In genomic region chr10:126625466-126625865, GRCm38 (mm10) we compare ENCODE assay signal across 11 mouse cellular contexts.
A peak's percentile ranks its signal among the peaks of the same experiment; 100 is the strongest.
DNase-seq lines count a peak whose midpoint lies in the region; ATAC-seq and TF ChIP-seq lines count a peak whose summit lies in the region.
"Had no signal": no experiment of that assay in that cellular context is flagged by ENCODE, and none has a peak within 500 bp of the region (broad histone marks: within the 10 kb centered on the region; RNA-seq: fewer than 3 reads in every experiment).

No protein-coding gene starts in this region.

- no peak for ATAC-seq in midbrain, embryonic 16.5 days

- no peak overlapping the region for H3K4me3 ChIP-seq in heart, adult 2 months
- no peak overlapping the region for H3K4me3 ChIP-seq in midbrain, embryonic 10.5 days
- H3K4me3 ChIP-seq in midbrain, embryonic 16.5 days (ENCODE audit: low read depth, low read length): no peak overlapping the region
- H3K4me3 ChIP-seq in myocyte: no peak overlapping the region
- H3K4me3 ChIP-seq: embryonic facial prominence, embryonic 13.5 days; hindbrain, embryonic 15.5 days; limb, embryonic 15.5 days had no signal

- DNase-seq in heart, postnatal 10 days: peak; percentile 14 to 40
- DNase-seq in heart, adult 2 months: no peak
- DNase-seq in midbrain, embryonic 10.5 days (ENCODE audit: low spot score): peak; percentile 23
- peak; percentile 73 for DNase-seq in embryo, embryonic 11 days
- no peak for DNase-seq in spleen, adult 18-20 months
- no peak for DNase-seq in cerebellum, postnatal 14 days

- 56% methylated on average over 7 of the region's 7 CpGs for WGBS in heart, adult 2 months
- WGBS in midbrain, embryonic 10.5 days: 59% methylated on average over 7 of the region's 7 CpGs
- WGBS in midbrain, embryonic 16.5 days: 62% methylated on average over 7 of the region's 7 CpGs

- no peak overlapping the region for H3K9ac ChIP-seq in heart, adult 2 months (ENCODE audit: low read depth, low read length)
- no peak overlapping the region for H3K9ac ChIP-seq in midbrain, embryonic 16.5 days (ENCODE audit: low read depth, low read length)
- H3K9ac ChIP-seq: embryonic facial prominence, embryonic 13.5 days; hindbrain, embryonic 15.5 days; limb, embryonic 15.5 days had no signal

- no peak overlapping the region for H3K27ac ChIP-seq in heart, adult 2 months
- no peak overlapping the region for H3K27ac ChIP-seq in midbrain, embryonic 10.5 days (replicated peaks)
- no peak overlapping the region for H3K27ac ChIP-seq in midbrain, embryonic 16.5 days (ENCODE audit: low read length)
- H3K27ac ChIP-seq: embryonic facial prominence, embryonic 13.5 days; hindbrain, embryonic 15.5 days; limb, embryonic 15.5 days had no signal

- H3K4me2 ChIP-seq in midbrain, embryonic 16.5 days (ENCODE audit: low read length): no peak overlapping the region
- no peak overlapping the region for H3K4me2 ChIP-seq in myocyte (ENCODE audit: low read depth)
- H3K4me2 ChIP-seq: embryonic facial prominence, embryonic 13.5 days; hindbrain, embryonic 15.5 days; limb, embryonic 15.5 days had no signal

- H3K79me2 ChIP-seq in heart, adult 2 months (replicated peaks; ENCODE audit: control insufficient read depth, insufficient read depth, low read length): no peaks in the 10 kb centered on the region
- no peaks in the 10 kb centered on the region for H3K79me2 ChIP-seq in myocyte (ENCODE audit: control insufficient read depth, insufficient read depth)

- no peak overlapping the region for H3ac ChIP-seq in myocyte (ENCODE audit: control insufficient read depth, insufficient read length)

- no peak for TF ChIP-seq CTCF in heart, adult 2 months (IDR thresholded peaks at IDR 0.05)

- no peaks in the 10 kb centered on the region for H3K36me3 ChIP-seq in heart, adult 2 months (ENCODE audit: control insufficient read depth, insufficient read depth, low read length)
- H3K36me3 ChIP-seq in midbrain, embryonic 10.5 days: no peaks in the 10 kb centered on the region
- H3K36me3 ChIP-seq in midbrain, embryonic 16.5 days (ENCODE audit: control insufficient read depth, insufficient read depth, low read length): no peaks in the 10 kb centered on the region
- no peaks in the 10 kb centered on the region for H3K36me3 ChIP-seq in myocyte (ENCODE audit: control insufficient read depth, insufficient read depth)
- H3K36me3 ChIP-seq: embryonic facial prominence, embryonic 13.5 days; hindbrain, embryonic 15.5 days; limb, embryonic 15.5 days had no signal

- TF ChIP-seq POLR2A in heart, adult 2 months (IDR thresholded peaks at IDR 0.05; ENCODE audit: insufficient read depth, low read depth, low read length): no peak
- no peak for TF ChIP-seq POLR2A in myocyte (IDR thresholded peaks at IDR 0.05; ENCODE audit: insufficient read length, low read depth)

- intact Hi-C loops in heart, postnatal 10 days (cut with DNase I): no loop called here
- intact Hi-C loops in heart, adult 2 months (cut with DNase I): no loop called here

- H3K9me3 ChIP-seq in midbrain, embryonic 10.5 days (replicated peaks): no peaks in the 10 kb centered on the region
- no peaks in the 10 kb centered on the region for H3K9me3 ChIP-seq in midbrain, embryonic 16.5 days (replicated peaks; ENCODE audit: control insufficient read depth, low read length, poor library complexity, severe bottlenecking)
- H3K9me3 ChIP-seq: embryonic facial prominence, embryonic 13.5 days; hindbrain, embryonic 15.5 days; limb, embryonic 15.5 days had no signal

- no peaks in the 10 kb centered on the region for H3K4me1 ChIP-seq in heart, adult 2 months (ENCODE audit: control insufficient read depth, insufficient read depth, low read length)
- peaks cover 4% of the 10 kb centered on the region; the same call in 1 of the 2 replicates for H3K4me1 ChIP-seq in midbrain, embryonic 10.5 days
- H3K4me1 ChIP-seq in midbrain, embryonic 16.5 days (ENCODE audit: control insufficient read depth, insufficient read depth, low read length): peaks cover 8% of the 10 kb centered on the region; the same call in 1 of the 2 replicates
- H3K4me1 ChIP-seq: embryonic facial prominence, embryonic 13.5 days; limb, embryonic 15.5 days had no signal

- H3K27me3 ChIP-seq in heart, adult 2 months (ENCODE audit: control insufficient read depth, insufficient read depth, low read length): no peaks in the 10 kb centered on the region
- no peaks in the 10 kb centered on the region for H3K27me3 ChIP-seq in midbrain, embryonic 10.5 days (ENCODE audit: low read depth, poor library complexity, severe bottlenecking)
- H3K27me3 ChIP-seq in midbrain, embryonic 16.5 days (ENCODE audit: control insufficient read depth, insufficient read depth, low read depth, low read length): no peaks in the 10 kb centered on the region
- H3K27me3 ChIP-seq in myocyte (ENCODE audit: control insufficient read depth, insufficient read depth, insufficient read length): no peaks in the 10 kb centered on the region
- H3K27me3 ChIP-seq: embryonic facial prominence, embryonic 13.5 days; hindbrain, embryonic 15.5 days; limb, embryonic 15.5 days had no signal

- TF ChIP-seq EP300 in heart, adult 2 months (IDR thresholded peaks at IDR 0.05; ENCODE audit: insufficient read depth, low read depth, low read length): no peak

TF ChIP-seq in myocyte, 11 proteins besides CTCF, POLR2A, EP300 and RAD21:
- TF ChIP-seq E2F4 (IDR thresholded peaks at IDR 0.05; ENCODE audit: insufficient read depth) (no peak), REST (IDR thresholded peaks at IDR 0.05; ENCODE audit: insufficient read depth, insufficient read length) (peak; percentile 25), TCF3 (IDR thresholded peaks at IDR 0.05; ENCODE audit: insufficient read length, low read depth) (no peak), MYOG (IDR thresholded peaks at IDR 0.05; ENCODE audit: control insufficient read depth in 1 of 3, insufficient read depth in 1 of 3, insufficient read length in 2 of 3, low read depth in 2 of 3) (no peak), POLR2AphosphoS2 (IDR thresholded peaks at IDR 0.05; ENCODE audit: insufficient read length, low read depth) (no peak), TCF12 (IDR thresholded peaks at IDR 0.05; ENCODE audit: insufficient read depth, poor library complexity, severe bottlenecking) (no peak)

Comparison
In these comparisons a context has a peak if more than half of its experiments do, and no peak if none do; other contexts are left out.
1. DNase-seq: peak in heart, postnatal 10 days (2 of 2), midbrain, embryonic 10.5 days (single experiment) and embryo, embryonic 11 days (single experiment); none in heart, adult 2 months (0 of 2), spleen, adult 18-20 months (0 of 2) and cerebellum, postnatal 14 days (0 of 2).